Mouse (Mus musculus) thymus, adult 2 months (tissue): ENCODE results near the gene Mei1. TPM values are rescaled to one million over a fixed set of nuclear protein-coding genes. Genes with fewer than 3 reads are reported as not detected.

ENCODE experiments used
- DNase-seq: peaks from one replicate; pipeline ENCODE4 v3.0.0; 2021
- H3K27ac ChIP-seq: fragments of 200-500 bp; 2 replicates; pipeline ENCODE4 v1.5.1; 2012; ENCODE audit warnings: low read length, control low read depth; ENCODE audit not compliant: control insufficient read depth, insufficient read depth
- H3K27me3 ChIP-seq: fragments of 200-500 bp; 2 replicates; pipeline ENCODE4 v1.6.1; 2012; ENCODE audit warnings: mild to moderate bottlenecking, low read length, moderate library complexity, mixed read lengths; ENCODE audit not compliant: control insufficient read depth, insufficient read depth
- H3K36me3 ChIP-seq: fragments of 200-500 bp; 2 replicates; pipeline ENCODE4 v1.6.1; 2012; ENCODE audit warnings: mild to moderate bottlenecking, low read length, moderate library complexity; ENCODE audit not compliant: control insufficient read depth, insufficient read depth
- H3K4me1 ChIP-seq: fragments of 200-500 bp; replicated peaks from 2 replicates; pipeline ENCODE4 v1.6.1; 2012; ENCODE audit warnings: low read length; ENCODE audit not compliant: control insufficient read depth, insufficient read depth
- H3K4me3 ChIP-seq: fragments of 200-500 bp; 2 replicates; pipeline ENCODE4 v1.5.1; 2012; ENCODE audit warnings: mild to moderate bottlenecking, low read length, control low read depth, moderate library complexity; ENCODE audit not compliant: control insufficient read depth, insufficient read depth
- CTCF ChIP-seq: fragments of 200-500 bp; IDR thresholded peaks from 2 replicates; pipeline ENCODE4 v1.5.1; 2012; ENCODE audit warnings: mild to moderate bottlenecking, control low read depth, low read length, moderate library complexity, borderline replicate concordance; ENCODE audit not compliant: control insufficient read depth, poor library complexity, insufficient read depth; ENCODE audit errors: extremely low read depth
- POLR2A ChIP-seq: fragments of 200-500 bp; IDR thresholded peaks from 2 replicates; pipeline ENCODE4 v1.6.1; 2012; ENCODE audit warnings: mild to moderate bottlenecking, low read length, control low read depth, moderate library complexity; ENCODE audit not compliant: control insufficient read depth, poor library complexity, insufficient read depth; ENCODE audit errors: extremely low read depth
- WGBS: fragments of 180-500 bp; shearing (Covaris S2); methylation state at CpG from one replicate; pipeline ENCODE4 v1.1.7; 2018; 5-methylcytosine and 5-hydroxymethylcytosine counted together
- polyA plus RNA-seq: library from polyadenylated mRNA; depleted of rRNA; stranded (reverse); fragments of >200 nt; gene quantifications from 2 replicates; pipeline ENCODE4 v1.2.3, GENCODE M21; 2012

Gene Mei1
- polyA plus RNA-seq, 1 experiment: 0.11 TPM

DNA sequence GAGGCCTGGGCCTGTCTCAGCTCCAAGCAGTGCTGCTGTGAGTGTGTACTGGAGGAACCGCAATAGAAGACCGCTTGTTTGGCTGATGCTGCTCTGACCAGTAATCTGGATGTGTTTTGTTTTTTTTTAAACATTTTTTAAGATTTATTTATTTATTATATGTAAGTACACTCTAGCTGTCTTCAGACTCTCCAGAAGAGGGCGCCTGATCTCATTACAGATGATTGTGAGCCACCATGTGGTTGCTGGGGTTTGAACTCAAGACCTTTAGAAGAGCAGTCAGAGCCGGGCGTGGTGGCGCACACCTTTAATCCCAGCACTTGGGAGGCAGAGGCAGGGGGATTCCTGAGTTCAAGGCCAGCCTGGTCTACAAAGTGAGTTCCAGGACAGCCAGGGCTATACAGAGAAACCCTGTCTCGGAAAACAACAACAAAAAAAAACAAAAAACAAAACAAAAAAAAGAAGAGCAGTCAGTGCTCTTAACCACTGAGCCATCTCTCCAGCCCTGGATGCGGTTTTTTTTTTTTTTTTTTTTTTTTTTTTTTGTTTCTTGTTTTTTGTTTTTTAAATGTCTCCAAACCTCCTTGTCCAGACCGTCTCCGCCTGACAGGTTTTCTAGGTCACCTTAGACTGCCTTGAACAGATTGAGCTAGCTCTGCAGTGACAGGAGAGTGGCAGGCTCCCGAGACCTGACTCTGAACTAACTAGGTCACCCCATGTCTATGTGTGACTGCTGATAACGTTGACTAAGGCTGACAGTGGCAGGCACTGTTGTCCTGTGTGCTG lies 33.7 kb upstream of the Mei1 start:
- peaks cover 28% of the 10 kb centered on the region for H3K4me1 ChIP-seq
- peaks cover 91% of the 10 kb centered on the region for H3K36me3 ChIP-seq
- WGBS: 73% methylated on average over 12 of the region's 12 CpGs
- TF ChIP-seq CTCF: no peak
- no peak for TF ChIP-seq POLR2A
- no peak for DNase-seq
- no peak overlapping the region for H3K4me3 ChIP-seq
- H3K27me3 ChIP-seq: no peaks in the 10 kb centered on the region
- H3K27ac ChIP-seq: peak overlapping the region; percentile 28; the same call in 1 of the 2 replicates

DNA sequence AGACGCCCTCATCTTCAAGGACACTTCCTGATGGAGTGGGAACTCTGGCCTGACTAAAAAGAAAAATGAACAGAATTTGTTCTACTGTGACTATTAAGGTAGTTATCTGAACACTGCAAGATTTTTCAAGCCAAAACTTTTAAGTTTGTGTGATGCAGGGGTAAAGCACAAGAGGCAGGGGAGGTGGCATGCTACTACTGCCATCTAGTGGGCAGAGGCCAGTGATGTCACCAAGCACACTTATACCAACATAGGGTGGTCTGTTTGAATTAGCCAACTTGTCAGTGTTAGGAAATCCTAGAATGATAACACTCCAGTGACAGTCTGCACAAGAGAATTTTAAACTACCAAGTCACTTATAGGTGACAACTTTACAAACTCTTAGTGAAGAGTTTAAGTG lies 29.1 kb upstream of the Mei1 start:
- peak; percentile 62 for DNase-seq
- 89% methylated on average over 1 of the region's 1 CpGs for WGBS
- no peak overlapping the region for H3K4me3 ChIP-seq
- TF ChIP-seq POLR2A (no peak), CTCF (no peak)
- H3K27me3 ChIP-seq: no peaks in the 10 kb centered on the region
- H3K27ac ChIP-seq: no peak overlapping the region
- peaks cover 68% of the 10 kb centered on the region for H3K36me3 ChIP-seq
- peaks cover 7% of the 10 kb centered on the region for H3K4me1 ChIP-seq

DNA sequence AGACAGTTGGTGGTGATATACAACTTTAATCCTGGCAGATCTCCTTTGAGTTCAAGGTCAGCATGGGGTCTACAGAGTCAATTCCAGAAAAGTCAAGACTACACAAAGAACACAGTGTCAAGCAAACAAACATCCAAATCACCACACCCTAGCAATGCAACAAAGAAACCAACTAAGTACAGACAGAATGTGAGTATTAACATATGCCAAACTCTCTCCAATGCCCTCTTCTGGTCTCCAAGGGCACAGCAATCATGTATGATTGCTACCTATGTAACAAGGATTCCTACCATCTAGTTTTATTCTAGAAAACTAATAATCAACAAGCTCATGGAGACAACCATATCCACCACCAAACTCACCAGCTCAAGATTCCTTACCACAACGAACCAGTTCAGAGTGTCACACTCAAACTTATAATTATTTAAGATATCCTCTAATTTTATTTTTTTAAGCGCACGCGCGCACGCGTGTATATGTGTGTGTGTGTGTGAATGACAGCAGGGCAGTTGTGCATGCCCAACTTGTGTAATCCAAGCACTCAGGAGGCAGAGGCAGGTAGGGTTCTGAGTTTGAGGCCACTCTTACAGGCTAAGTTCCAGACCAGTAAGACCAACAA lies 25.5 kb upstream of the Mei1 start:
- WGBS: 92% methylated on average over 7 of the region's 7 CpGs
- DNase-seq: peak; percentile 55
- Histone ChIP-seq H3K4me3 (no peak overlapping the region), H3K27me3 (no peaks in the 10 kb centered on the region), H3K4me1 (peaks cover 14% of the 10 kb centered on the region), H3K36me3 (peaks cover 33% of the 10 kb centered on the region), H3K27ac (no peak overlapping the region)
- no peak for TF ChIP-seq POLR2A
- TF ChIP-seq CTCF: no peak

DNA sequence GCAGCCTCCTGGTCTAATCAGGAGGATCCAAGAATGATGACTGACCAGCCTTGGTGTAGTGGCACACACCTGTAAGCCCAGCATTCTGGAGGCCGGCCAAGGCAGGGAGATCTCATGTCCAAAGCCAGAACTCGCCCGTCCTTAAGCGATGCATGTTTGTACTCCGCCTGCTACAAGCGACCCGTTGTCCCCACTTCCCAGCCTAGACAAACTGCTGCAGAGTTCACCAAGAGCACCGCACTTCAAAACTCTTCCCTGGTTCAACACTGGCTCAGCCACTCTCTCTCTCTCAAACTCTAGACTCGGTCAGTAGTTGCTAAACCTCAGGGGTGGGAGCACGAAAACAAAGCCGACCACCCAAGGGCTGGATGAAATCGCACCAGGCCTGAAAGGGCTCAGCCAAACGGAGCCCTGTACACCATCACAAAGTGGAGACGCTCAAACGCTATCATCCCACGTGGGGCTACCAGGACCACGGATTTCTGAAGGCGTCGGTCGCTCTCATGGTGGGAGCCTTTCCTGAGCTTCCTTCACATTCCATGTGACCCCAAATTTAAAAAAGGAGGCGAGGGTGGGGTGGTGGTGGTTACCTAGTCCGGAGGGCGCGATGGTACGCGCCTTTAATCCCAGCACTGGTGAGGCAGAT lies 23.4 kb upstream of the Mei1 start:
- DNase-seq: no peak
- Histone ChIP-seq H3K4me1 (peaks cover 14% of the 10 kb centered on the region), H3K27me3 (no peaks in the 10 kb centered on the region), H3K27ac (no peak overlapping the region), H3K4me3 (peak overlapping the region; percentile 84), H3K36me3 (peaks cover 14% of the 10 kb centered on the region)
- TF ChIP-seq POLR2A (no peak), CTCF (no peak)
- 1% methylated on average over 26 of the region's 26 CpGs for WGBS

DNA sequence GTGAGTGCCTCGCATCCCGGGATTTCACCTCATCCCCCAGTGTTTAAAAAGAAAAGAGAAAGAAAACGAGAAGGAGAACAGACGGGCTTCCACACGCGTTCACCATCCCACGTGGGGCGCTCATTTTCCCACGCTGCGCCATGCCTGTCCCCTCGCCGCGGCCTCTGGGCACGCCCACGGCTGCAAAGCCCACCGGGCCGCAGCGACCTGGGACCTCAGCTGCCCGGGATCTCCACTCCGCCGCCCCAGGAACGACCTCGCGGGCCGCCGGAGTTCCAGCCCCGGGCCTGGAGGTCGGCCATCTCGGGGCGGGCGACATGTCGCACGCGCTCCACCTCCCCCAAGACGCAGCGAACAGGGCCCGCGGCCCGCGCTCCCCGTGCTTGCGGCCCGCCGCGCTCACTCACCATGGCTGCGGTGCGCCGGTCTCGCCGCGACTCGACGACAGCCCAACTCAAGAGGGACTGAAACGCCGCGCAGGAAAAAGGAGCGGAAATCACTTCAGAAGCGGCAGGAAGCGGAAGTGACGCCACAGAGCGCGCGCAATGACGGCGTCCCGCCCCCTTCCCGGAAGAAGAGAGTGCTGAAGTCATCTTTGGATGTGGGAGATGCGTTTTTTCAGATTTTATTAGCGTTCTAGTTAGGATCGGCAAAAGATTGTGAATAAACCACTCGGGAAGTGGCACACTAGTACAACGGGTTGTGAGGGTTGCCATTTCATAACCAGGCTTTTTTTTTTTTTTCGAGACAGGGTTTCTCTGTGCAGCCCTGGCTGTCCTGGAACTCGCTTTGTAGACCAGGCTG lies 22.5 kb upstream of the Mei1 start, which contains the start of gene Snu13:
TSS of gene Snu13 (minus strand) at position 519 of the 804 bp plus-strand sequence.
- peak; percentile 88; the same call in 1 of the 2 replicates for TF ChIP-seq POLR2A
- peak; percentile 27; the same call in 1 of the 2 replicates for TF ChIP-seq CTCF
- WGBS: under 1% methylated on average over 74 of the region's 74 CpGs
- peaks cover 14% of the 10 kb centered on the region for H3K4me1 ChIP-seq
- DNase-seq: peak; percentile 93
- peak within 1 kb of the TSS; percentile 84 for H3K4me3 ChIP-seq
- no peaks in the 10 kb centered on the region for H3K27me3 ChIP-seq
- peaks cover 12% of the 10 kb centered on the region for H3K36me3 ChIP-seq
- H3K27ac ChIP-seq: peak within 1 kb of the TSS; percentile 45; the same call in 1 of the 2 replicates
